Mouse (Mus musculus): ENCODE measurements around the gene Hoxc6.

- TF ChIP-seq POLR2A (IDR thresholded peaks at IDR 0.05; ENCODE audit: low read depth, low read length) (no peak), CTCF (IDR thresholded peaks at IDR 0.05; ENCODE audit: extremely low read depth, insufficient read depth, insufficient read length, insufficient replicate concordance) (no peak)
These were observed 5.9 kb upstream of the Hoxc6 start for GRCm38 (mm10) chr15:102992206-102992605.
